Mouse (Mus musculus) C2C12 (cell line): ENCODE data around the gene Gnaq. TPM values are rescaled to one million over a fixed set of nuclear protein-coding genes. Genes with fewer than 3 reads are reported as not detected.

Source experiments
- H3K27me3 ChIP-seq: one replicate; pipeline ENCODE4 v1.6.1; 2011; ENCODE audit not compliant: control insufficient read depth, insufficient read depth, insufficient read length
- H3K36me3 ChIP-seq: one replicate; pipeline ENCODE4 v1.6.1; 2011; ENCODE audit not compliant: control insufficient read depth, insufficient read depth
- H3K4me3 ChIP-seq: one replicate; pipeline ENCODE4 v1.5.1; 2011; ENCODE audit warnings: mild to moderate bottlenecking, control low read depth; ENCODE audit not compliant: poor library complexity, insufficient read depth, severe bottlenecking
- H3K79me2 ChIP-seq: one replicate; pipeline ENCODE4 v1.6.1; 2011; ENCODE audit not compliant: control insufficient read depth, insufficient read depth
- H3K79me3 ChIP-seq: one replicate; pipeline ENCODE4 v1.6.1; 2011; ENCODE audit warnings: low read depth, control low read depth
- H3ac ChIP-seq: one replicate; pipeline ENCODE3; 2011; ENCODE audit warnings: low read depth; ENCODE audit not compliant: control insufficient read depth, insufficient read length
- CEBPB ChIP-seq: IDR thresholded peaks from one replicate; pipeline ENCODE4 v1.6.1; 2011; ENCODE audit warnings: low read depth, mild to moderate bottlenecking, control low read depth, moderate library complexity
- CTCF ChIP-seq: IDR thresholded peaks from one replicate; pipeline ENCODE4 v1.5.1; 2011; ENCODE audit not compliant: control insufficient read depth, insufficient read depth, insufficient read length
- FOSL1 ChIP-seq: IDR thresholded peaks from one replicate; pipeline ENCODE4 v1.8.0; 2011; ENCODE audit warnings: mild to moderate bottlenecking, low read length; ENCODE audit not compliant: poor library complexity, insufficient read depth, severe bottlenecking
- MAX ChIP-seq: IDR thresholded peaks from one replicate; pipeline ENCODE4 v1.6.1; 2011; ENCODE audit warnings: mild to moderate bottlenecking, control low read depth
- MYOD1 ChIP-seq: IDR thresholded peaks from one replicate; pipeline ENCODE4 v1.6.1; 2011; ENCODE audit warnings: low read depth; ENCODE audit not compliant: control insufficient read depth, insufficient read length
- MYOG ChIP-seq: IDR thresholded peaks from one replicate; pipeline ENCODE4 v1.6.1; 2011; ENCODE audit not compliant: control insufficient read depth, insufficient read length; ENCODE audit errors: extremely low read depth
- USF1 ChIP-seq: IDR thresholded peaks from one replicate; pipeline ENCODE4 v1.6.1; 2011; ENCODE audit warnings: low read depth, mild to moderate bottlenecking, control low read depth, moderate library complexity
- polyA plus RNA-seq: library from polyadenylated mRNA; unstranded; fragments of >200 nt; fragmentation: generic; extraction: Trizol; gene quantifications from one replicate; pipeline ENCODE4 v1.2.1, GENCODE M21; 2012; ENCODE audit warnings: missing spikeins

The Gnaq gene
- polyA plus RNA-seq, 1 experiment, result 9.5 TPM

- TF ChIP-seq CEBPB, result no peak
- no peak for TF ChIP-seq FOSL1
- no peak for TF ChIP-seq USF1
- TF ChIP-seq MAX, result no peak
- TF ChIP-seq CTCF, result no peak
- TF ChIP-seq MYOG, result no peak
- no peak for TF ChIP-seq MYOD1
- no peak overlapping the region for H3ac ChIP-seq
- no peaks in the 10 kb centered on the region for H3K27me3 ChIP-seq
- peaks cover 3% of the 10 kb centered on the region for H3K79me3 ChIP-seq
- H3K36me3 ChIP-seq, result no peaks in the 10 kb centered on the region
- H3K79me2 ChIP-seq, result no peaks in the 10 kb centered on the region
- no peak overlapping the region for H3K4me3 ChIP-seq
Measured at GRCm38 (mm10) chr19:16237034-16237433, 104.4 kb downstream of the Gnaq start.

GRCm38 (mm10) chr19:16238072-16238471 is 105.4 kb downstream of the Gnaq start:
- Histone ChIP-seq H3K36me3 (no peaks in the 10 kb centered on the region), H3ac (no peak overlapping the region), H3K79me2 (no peaks in the 10 kb centered on the region), H3K27me3 (no peaks in the 10 kb centered on the region), H3K79me3 (peaks cover 3% of the 10 kb centered on the region), H3K4me3 (no peak overlapping the region)
- TF ChIP-seq MYOD1 (no peak), FOSL1 (no peak), CTCF (no peak), CEBPB (no peak), MAX (no peak), MYOG (no peak)

- Histone ChIP-seq H3K27me3 (no peaks in the 10 kb centered on the region), H3K79me2 (no peaks in the 10 kb centered on the region), H3K4me3 (no peak overlapping the region), H3K79me3 (peaks cover 3% of the 10 kb centered on the region), H3ac (no peak overlapping the region), H3K36me3 (no peaks in the 10 kb centered on the region)
- no peak for TF ChIP-seq MAX
- TF ChIP-seq CTCF, result no peak
- TF ChIP-seq MYOG, result no peak
- no peak for TF ChIP-seq CEBPB
- TF ChIP-seq MYOD1, result no peak
- no peak for TF ChIP-seq FOSL1
- TF ChIP-seq USF1, result no peak
Measured at GRCm38 (mm10) chr19:16238512-16238911, 105.9 kb downstream of the Gnaq start.

- Histone ChIP-seq H3K4me3 (no peak overlapping the region), H3K79me3 (peaks cover 3% of the 10 kb centered on the region), H3K79me2 (peaks cover 12% of the 10 kb centered on the region), H3ac (no peak overlapping the region), H3K36me3 (no peaks in the 10 kb centered on the region), H3K27me3 (no peaks in the 10 kb centered on the region)
- no peak for TF ChIP-seq CEBPB
- TF ChIP-seq MYOD1, result no peak
- TF ChIP-seq CTCF, result no peak
- no peak for TF ChIP-seq USF1
- no peak for TF ChIP-seq FOSL1
- TF ChIP-seq MYOG, result no peak
- TF ChIP-seq MAX, result no peak
Measured at GRCm38 (mm10) chr19:16242708-16243107, 110.1 kb downstream of the Gnaq start.

GRCm38 (mm10) chr19:16249025-16249424 is 116.4 kb downstream of the Gnaq start:
- Histone ChIP-seq H3K27me3 (no peaks in the 10 kb centered on the region), H3K4me3 (no peak overlapping the region), H3ac (no peak overlapping the region), H3K79me3 (peaks cover 2% of the 10 kb centered on the region), H3K36me3 (no peaks in the 10 kb centered on the region), H3K79me2 (peaks cover 20% of the 10 kb centered on the region)
- TF ChIP-seq FOSL1 (no peak), MYOD1 (no peak), MAX (no peak), USF1 (no peak), CEBPB (no peak), MYOG (no peak), CTCF (no peak)

GRCm38 (mm10) chr19:16250921-16251320 is 118.3 kb downstream of the Gnaq start:
- Histone ChIP-seq H3K4me3 (no peak overlapping the region), H3K79me3 (no peaks in the 10 kb centered on the region), H3K36me3 (no peaks in the 10 kb centered on the region), H3K27me3 (no peaks in the 10 kb centered on the region), H3ac (no peak overlapping the region), H3K79me2 (peaks cover 11% of the 10 kb centered on the region)
- no peak for TF ChIP-seq FOSL1
- TF ChIP-seq MYOG, result no peak
- no peak for TF ChIP-seq MAX
- TF ChIP-seq CEBPB, result no peak
- no peak for TF ChIP-seq USF1
- no peak for TF ChIP-seq MYOD1
- no peak for TF ChIP-seq CTCF
